Mouse (Mus musculus) hindbrain, embryonic 15.5 days (tissue): Measurements from ENCODE around the gene Nfatc2. TPM values are rescaled to one million over a fixed set of nuclear protein-coding genes. Genes with fewer than 3 reads are reported as not detected.

ENCODE experiments used
- ATAC-seq: fragments of 200-750 bp; cut with Nextera tagmentation; 2 replicates; pipeline ENCODE4 v1.8.0; 2017; ENCODE audit warnings: low read depth, moderate number of reproducible peaks, moderate TSS enrichment; ENCODE audit not compliant: low FRiP score
- H3K27ac ChIP-seq: fragments of 300-500 bp; sonication (generic); replicated peaks from 2 replicates; pipeline ENCODE4 v1.5.1; 2015; ENCODE audit warnings: mild to moderate bottlenecking, inconsistent platforms
- H3K27me3 ChIP-seq: fragments of 300-500 bp; sonication (generic); 2 replicates; pipeline ENCODE4 v1.6.1; 2015; ENCODE audit warnings: control low read depth, inconsistent platforms
- H3K36me3 ChIP-seq: fragments of 300-500 bp; sonication (generic); 2 replicates; pipeline ENCODE4 v1.6.1; 2015; ENCODE audit warnings: control low read depth, inconsistent platforms
- H3K4me1 ChIP-seq: fragments of 300-500 bp; sonication (generic); replicated peaks from 2 replicates; pipeline ENCODE4 v1.6.1; 2015; ENCODE audit warnings: control low read depth, inconsistent platforms
- H3K4me2 ChIP-seq: fragments of 300-500 bp; sonication (generic); 2 replicates; pipeline ENCODE4 v1.6.1; 2015; ENCODE audit warnings: moderate library complexity, mild to moderate bottlenecking, inconsistent platforms
- H3K4me3 ChIP-seq: fragments of 300-500 bp; sonication (generic); 2 replicates; pipeline ENCODE4 v1.5.1; 2015; ENCODE audit warnings: mild to moderate bottlenecking, inconsistent platforms
- H3K9ac ChIP-seq: fragments of 300-500 bp; sonication (generic); 2 replicates; pipeline ENCODE4 v1.6.1; 2015; ENCODE audit warnings: inconsistent platforms
- H3K9me3 ChIP-seq: fragments of 300-500 bp; sonication (generic); 2 replicates; pipeline ENCODE4 v1.6.1; 2016; ENCODE audit warnings: control low read depth, inconsistent platforms
- WGBS: fragments of 180-500 bp; shearing (Covaris S2); methylation state at CpG from one replicate; pipeline ENCODE4 v1.1.7; 2015; 5-methylcytosine and 5-hydroxymethylcytosine counted together
- polyA plus RNA-seq: library from polyadenylated mRNA; unstranded; fragments of >200 nt; fragmentation: Nextera tagmentation; extraction: Ambion mirVana; gene quantifications from 2 replicates; pipeline ENCODE4 v1.2.1, GENCODE M21; 2015

Gene Nfatc2
- polyA plus RNA-seq, 1 experiment from 2014 or later: 3.8 TPM

GRCm38 (mm10) chr2:168626385-168626784 is 24.9 kb upstream of the Nfatc2 start:
- Histone ChIP-seq H3K27me3 (no peaks in the 10 kb centered on the region), H3K4me1 (peaks cover 25% of the 10 kb centered on the region), H3K4me3 (no peak overlapping the region), H3K36me3 (no peaks in the 10 kb centered on the region), H3K9me3 (no peaks in the 10 kb centered on the region), H3K27ac (peak overlapping the region; percentile 76), H3K9ac (peak overlapping the region; percentile 27; the same call in 1 of the 2 replicates), H3K4me2 (no peak overlapping the region)
- 18% methylated on average over 9 of the region's 9 CpGs for WGBS
- peak; percentile 60 for ATAC-seq

- 71% methylated on average over 4 of the region's 4 CpGs for WGBS
Measured at GRCm38 (mm10) chr2:168625091-168625490, 23.6 kb upstream of the Nfatc2 start.

GRCm38 (mm10) chr2:168621111-168621802 is 19.8 kb upstream of the Nfatc2 start:
- no peaks in the 10 kb centered on the region for H3K9me3 ChIP-seq
- no peak overlapping the region for H3K4me2 ChIP-seq
- no peak overlapping the region for H3K4me3 ChIP-seq
- peaks cover 9% of the 10 kb centered on the region for H3K4me1 ChIP-seq
- H3K9ac ChIP-seq: no peak overlapping the region
- ATAC-seq: no peak
- WGBS: 75% methylated on average over 11 of the region's 11 CpGs
- no peak overlapping the region for H3K27ac ChIP-seq
- no peaks in the 10 kb centered on the region for H3K27me3 ChIP-seq
- H3K36me3 ChIP-seq: no peaks in the 10 kb centered on the region

More at GRCm38 (mm10) chr2:168625091-168625490, 23.6 kb upstream of the Nfatc2 start:
- Histone ChIP-seq H3K27me3 (no peaks in the 10 kb centered on the region), H3K4me3 (no peak overlapping the region), H3K27ac (no peak overlapping the region), H3K36me3 (no peaks in the 10 kb centered on the region), H3K9ac (no peak overlapping the region), H3K9me3 (no peaks in the 10 kb centered on the region), H3K4me1 (peaks cover 25% of the 10 kb centered on the region), H3K4me2 (no peak overlapping the region)
- ATAC-seq: no peak

GRCm38 (mm10) chr2:168618205-168618717 is 16.8 kb upstream of the Nfatc2 start:
- Histone ChIP-seq H3K9ac (no peak overlapping the region), H3K4me2 (no peak overlapping the region), H3K4me1 (peaks cover 10% of the 10 kb centered on the region; the same call in 1 of the 2 replicates), H3K27me3 (no peaks in the 10 kb centered on the region), H3K9me3 (no peaks in the 10 kb centered on the region), H3K4me3 (no peak overlapping the region), H3K27ac (no peak overlapping the region), H3K36me3 (no peaks in the 10 kb centered on the region)
- WGBS: 74% methylated on average over 15 of the region's 15 CpGs
- no peak for ATAC-seq

- no peak for ATAC-seq
- 86% methylated on average over 3 of the region's 3 CpGs for WGBS
- H3K36me3 ChIP-seq: no peaks in the 10 kb centered on the region
- peaks cover 12% of the 10 kb centered on the region; the same call in 1 of the 2 replicates for H3K4me1 ChIP-seq
- no peak overlapping the region for H3K9ac ChIP-seq
- H3K4me2 ChIP-seq: no peak overlapping the region
- no peaks in the 10 kb centered on the region for H3K27me3 ChIP-seq
- H3K4me3 ChIP-seq: no peak overlapping the region
- no peaks in the 10 kb centered on the region for H3K9me3 ChIP-seq
- H3K27ac ChIP-seq: no peak overlapping the region
Measured at GRCm38 (mm10) chr2:168615160-168615559, 13.7 kb upstream of the Nfatc2 start.

GRCm38 (mm10) chr2:168614170-168614872 is 12.9 kb upstream of the Nfatc2 start:
- Histone ChIP-seq H3K27ac (no peak overlapping the region), H3K4me2 (no peak overlapping the region), H3K9ac (no peak overlapping the region), H3K4me1 (peaks cover 18% of the 10 kb centered on the region; the same call in 1 of the 2 replicates), H3K9me3 (no peaks in the 10 kb centered on the region), H3K27me3 (no peaks in the 10 kb centered on the region), H3K4me3 (no peak overlapping the region), H3K36me3 (no peaks in the 10 kb centered on the region)
- ATAC-seq: no peak
- WGBS: 74% methylated on average over 18 of the region's 18 CpGs

GRCm38 (mm10) chr2:168613092-168613880 is 11.8 kb upstream of the Nfatc2 start:
- no peak for ATAC-seq
- WGBS: 64% methylated on average over 13 of the region's 13 CpGs
- Histone ChIP-seq H3K9ac (no peak overlapping the region), H3K36me3 (no peaks in the 10 kb centered on the region), H3K27me3 (no peaks in the 10 kb centered on the region), H3K4me3 (no peak overlapping the region), H3K9me3 (no peaks in the 10 kb centered on the region), H3K4me1 (peaks cover 18% of the 10 kb centered on the region; the same call in 1 of the 2 replicates), H3K27ac (no peak overlapping the region), H3K4me2 (no peak overlapping the region)

- Histone ChIP-seq H3K4me1 (peaks cover 20% of the 10 kb centered on the region; the same call in 1 of the 2 replicates), H3K9me3 (no peaks in the 10 kb centered on the region), H3K9ac (no peak overlapping the region), H3K36me3 (no peaks in the 10 kb centered on the region), H3K4me3 (no peak overlapping the region), H3K27me3 (no peaks in the 10 kb centered on the region), H3K27ac (no peak overlapping the region), H3K4me2 (no peak overlapping the region)
- 80% methylated on average over 3 of the region's 3 CpGs for WGBS
- no peak for ATAC-seq
Measured at GRCm38 (mm10) chr2:168610941-168611340, 9.5 kb upstream of the Nfatc2 start.

GRCm38 (mm10) chr2:168609653-168610248 is 8.3 kb upstream of the Nfatc2 start:
- 37% methylated on average over 6 of the region's 6 CpGs for WGBS
- H3K4me3 ChIP-seq: no peak overlapping the region
- peaks cover 14% of the 10 kb centered on the region; the same call in 1 of the 2 replicates for H3K4me1 ChIP-seq
- no peaks in the 10 kb centered on the region for H3K27me3 ChIP-seq
- H3K4me2 ChIP-seq: no peak overlapping the region
- no peaks in the 10 kb centered on the region for H3K9me3 ChIP-seq
- no peak overlapping the region; the same call in 1 of the 2 replicates for H3K27ac ChIP-seq
- ATAC-seq: no peak
- H3K9ac ChIP-seq: no peak overlapping the region
- H3K36me3 ChIP-seq: no peaks in the 10 kb centered on the region

- Histone ChIP-seq H3K9me3 (no peaks in the 10 kb centered on the region), H3K4me1 (peaks cover 9% of the 10 kb centered on the region; the same call in 1 of the 2 replicates), H3K4me3 (no peak overlapping the region), H3K4me2 (no peak overlapping the region), H3K9ac (no peak overlapping the region), H3K27me3 (peaks cover 7% of the 10 kb centered on the region), H3K27ac (no peak overlapping the region), H3K36me3 (no peaks in the 10 kb centered on the region)
- 61% methylated on average over 9 of the region's 9 CpGs for WGBS
- no peak for ATAC-seq
Measured at GRCm38 (mm10) chr2:168608125-168608564, 6.7 kb upstream of the Nfatc2 start.

- WGBS: 39% methylated on average over 16 of the region's 16 CpGs
- H3K9me3 ChIP-seq: no peaks in the 10 kb centered on the region
- H3K36me3 ChIP-seq: no peaks in the 10 kb centered on the region
- H3K4me1 ChIP-seq: peaks cover 35% of the 10 kb centered on the region
- peaks cover 15% of the 10 kb centered on the region for H3K27me3 ChIP-seq
- H3K27ac ChIP-seq: no peak overlapping the region
- no peak overlapping the region for H3K4me2 ChIP-seq
- ATAC-seq: no peak
- H3K4me3 ChIP-seq: no peak overlapping the region
- no peak overlapping the region for H3K9ac ChIP-seq
Measured at GRCm38 (mm10) chr2:168604655-168605070, 3.2 kb upstream of the Nfatc2 start.
